Mouse (Mus musculus) intestine, embryonic 14.5 days (tissue): ENCODE data around the gene Dennd4b. TPM values are rescaled to one million over a fixed set of nuclear protein-coding genes. Genes with fewer than 3 reads are reported as not detected.

Source experiments
- microRNA-seq: library from miRNA; unstranded; fragments of <30 nt; microRNA quantifications from one replicate; pipeline ENCODE4, GENCODE M21; 2016
- polyA plus RNA-seq: library from polyadenylated mRNA; unstranded; fragments of >200 nt; fragmentation: Nextera tagmentation; extraction: Ambion mirVana; gene quantifications from 2 replicates; pipeline ENCODE4 v1.2.1, GENCODE M21; 2014

Gene Dennd4b
- polyA plus RNA-seq, 1 experiment from 2014 or later, result 4.9 TPM

Small RNA genes lying within 50 kb of the gene (microRNA-seq; reads per million reads assigned to microRNA genes)
- not detected for gene Mir7012

Other genes starting within 250 kb of the Dennd4b start
- 166 and 175 TPM in 2 replicates for gene 4933434E20Rik, start 213.5 kb upstream of the Dennd4b start, polyA plus RNA-seq
- gene Ubap2l, start 212.6 kb upstream of the Dennd4b start, polyA plus RNA-seq, result 214 and 227 TPM in 2 replicates
- gene Tpm3, start 192.5 kb upstream of the Dennd4b start, polyA plus RNA-seq, result 574 and 579 TPM in 2 replicates
- 0.50 and 0.53 TPM in 2 replicates for gene Nup210l, start 161.1 kb upstream of the Dennd4b start, polyA plus RNA-seq
- gene Rps27, start 51.5 kb upstream of the Dennd4b start, polyA plus RNA-seq, result 2,123 and 2,244 TPM in 2 replicates
- gene Rab13, start 51.5 kb upstream of the Dennd4b start, polyA plus RNA-seq, result 10.2 and 12.3 TPM in 2 replicates
- gene Jtb, start 33.6 kb upstream of the Dennd4b start, polyA plus RNA-seq, result 112 and 114 TPM in 2 replicates
- gene Creb3l4, start 21.7 kb upstream of the Dennd4b start, polyA plus RNA-seq, result 5.8 and 6.9 TPM in 2 replicates
- gene Slc39a1, start 17.0 kb upstream of the Dennd4b start, polyA plus RNA-seq, result 101 and 104 TPM in 2 replicates
- gene Crtc2, start 11.0 kb upstream of the Dennd4b start, polyA plus RNA-seq, result 17.3 and 17.5 TPM in 2 replicates
- gene Gatad2b, start 28.0 kb downstream of the Dennd4b start, polyA plus RNA-seq, result 15.5 and 16.0 TPM in 2 replicates
- gene Slc27a3, start 124.8 kb downstream of the Dennd4b start, polyA plus RNA-seq, result 10.2 and 11.0 TPM in 2 replicates
- gene Ints3, start 168.4 kb downstream of the Dennd4b start, polyA plus RNA-seq, result 31.2 and 31.7 TPM in 2 replicates
- gene Npr1, start 200.7 kb downstream of the Dennd4b start, polyA plus RNA-seq, result 5.3 and 5.9 TPM in 2 replicates
- gene Ilf2, start 210.9 kb downstream of the Dennd4b start, polyA plus RNA-seq, result 188 and 207 TPM in 2 replicates
- 67.5 and 80.6 TPM in 2 replicates for gene Snapin, start 225.8 kb downstream of the Dennd4b start, polyA plus RNA-seq
- 86.4 and 87.0 TPM in 2 replicates for gene Chtop, start 244.3 kb downstream of the Dennd4b start, polyA plus RNA-seq
- gene S100a1, start 249.2 kb downstream of the Dennd4b start, polyA plus RNA-seq, result 50.7 and 66.8 TPM in 2 replicates
- gene S100a13, start 249.2 kb downstream of the Dennd4b start, polyA plus RNA-seq, result 27.7 and 30.3 TPM in 2 replicates